Mouse (Mus musculus) liver, postnatal 0 days (tissue): ENCODE results near the gene Gpr176. TPM values are rescaled to one million over a fixed set of nuclear protein-coding genes. Genes with fewer than 3 reads are reported as not detected.

Source experiments
- ATAC-seq: fragments of 200-750 bp; cut with Nextera tagmentation; 2 replicates; pipeline ENCODE4 v1.8.0; 2017; ENCODE audit warnings: mild to moderate bottlenecking, moderate library complexity
- DNase-seq: peaks from one replicate; pipeline ENCODE4 v3.0.0-alpha.2; 2016
- H3K27ac ChIP-seq: fragments of 300-500 bp; sonication (generic); 2 replicates; pipeline ENCODE4 v1.5.1; 2014; ENCODE audit warnings: antibody characterized with exemption, moderate library complexity, mild to moderate bottlenecking, low read depth
- H3K27me3 ChIP-seq: fragments of 300-500 bp; sonication (generic); 2 replicates; pipeline ENCODE4 v1.6.1; 2014; ENCODE audit warnings: low read length, control low read depth, mixed read lengths; ENCODE audit not compliant: insufficient read depth
- H3K36me3 ChIP-seq: fragments of 300-500 bp; sonication (generic); replicated peaks from 2 replicates; pipeline ENCODE4 v1.6.1; 2014; ENCODE audit warnings: mild to moderate bottlenecking, control low read depth, low read length, moderate library complexity, mixed read lengths; ENCODE audit not compliant: insufficient read depth
- H3K4me1 ChIP-seq: fragments of 300-500 bp; sonication (generic); 2 replicates; pipeline ENCODE4 v1.6.1; 2014; ENCODE audit warnings: antibody characterized with exemption, mild to moderate bottlenecking, control low read depth; ENCODE audit not compliant: insufficient read depth
- H3K4me2 ChIP-seq: fragments of 300-500 bp; sonication (generic); 2 replicates; pipeline ENCODE4 v1.6.1; 2014; ENCODE audit warnings: low read depth, mild to moderate bottlenecking, low read length, moderate library complexity, mixed read lengths
- H3K4me3 ChIP-seq: fragments of 300-500 bp; sonication (generic); 2 replicates; pipeline ENCODE4 v1.5.1; 2014; ENCODE audit warnings: low read depth, low read length
- H3K9ac ChIP-seq: fragments of 300-500 bp; sonication (generic); replicated peaks from 2 replicates; pipeline ENCODE4 v1.6.1; 2014; ENCODE audit warnings: mild to moderate bottlenecking, moderate library complexity
- H3K9me3 ChIP-seq: fragments of 300-500 bp; sonication (generic); 2 replicates; pipeline ENCODE4 v1.6.1; 2016; ENCODE audit warnings: mild to moderate bottlenecking, control low read depth, low read length, mixed read lengths
- CTCF ChIP-seq: sonication (generic); IDR thresholded peaks from 2 replicates; pipeline ENCODE4 v1.5.1; 2016; ENCODE audit warnings: antibody characterized with exemption, low read depth
- EP300 ChIP-seq: IDR thresholded peaks from 2 replicates; pipeline ENCODE4 v1.6.1; 2016; ENCODE audit warnings: antibody characterized with exemption, low read depth, mild to moderate bottlenecking
- WGBS: fragments of 180-500 bp; shearing (Covaris S2); extraction: QIAGEN DNeasy Blood & Tissue Kit; methylation state at CpG from one replicate; pipeline ENCODE4 v1.1.7; 2014; ENCODE audit not compliant: insufficient replicate concordance; 5-methylcytosine and 5-hydroxymethylcytosine counted together
- polyA plus RNA-seq: library from polyadenylated mRNA; unstranded; fragments of >200 nt; fragmentation: Nextera tagmentation; extraction: Ambion mirVana; gene quantifications from 2 replicates; pipeline ENCODE4 v1.2.1, GENCODE M21; 2015

Gene Gpr176
- polyA plus RNA-seq, 1 experiment from 2014 or later: 0.05 TPM

DNA sequence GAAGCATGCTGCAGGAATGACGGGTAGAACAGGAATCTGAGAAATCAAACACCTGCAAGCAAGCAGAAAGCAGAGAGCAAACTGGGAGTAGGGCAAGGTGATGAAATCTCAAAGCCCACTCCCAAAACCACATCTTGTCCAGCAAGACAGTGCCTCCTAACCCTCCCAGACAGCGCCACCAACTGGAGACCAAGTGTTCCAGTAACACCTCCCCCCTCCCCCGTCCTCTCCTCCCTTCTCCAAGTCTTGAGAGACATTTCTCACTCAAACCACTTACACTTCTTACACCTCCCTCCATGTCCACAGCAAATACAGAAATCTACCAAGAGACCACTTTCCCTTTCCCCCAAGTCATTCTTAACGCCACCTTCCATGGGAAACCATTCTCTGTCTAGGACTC is 51.4 kb downstream of the Gpr176 start:
- no peak overlapping the region for H3K27ac ChIP-seq
- no peaks in the 10 kb centered on the region for H3K27me3 ChIP-seq
- WGBS: 76% methylated on average over 4 of the region's 4 CpGs
- H3K36me3 ChIP-seq: no peaks in the 10 kb centered on the region
- no peak overlapping the region for H3K4me2 ChIP-seq
- no peak for DNase-seq
- H3K4me3 ChIP-seq: no peak overlapping the region
- ATAC-seq: no peak
- no peaks in the 10 kb centered on the region for H3K9me3 ChIP-seq
- no peak for TF ChIP-seq EP300
- peak; percentile 17; the same call in 1 of the 2 replicates for TF ChIP-seq CTCF
- no peak overlapping the region for H3K9ac ChIP-seq
- peaks cover 4% of the 10 kb centered on the region; the same call in 1 of the 2 replicates for H3K4me1 ChIP-seq

- Histone ChIP-seq H3K36me3 (no peaks in the 10 kb centered on the region), H3K4me2 (no peak overlapping the region), H3K4me3 (no peak overlapping the region), H3K27me3 (no peaks in the 10 kb centered on the region), H3K4me1 (peaks cover 4% of the 10 kb centered on the region; the same call in 1 of the 2 replicates), H3K9me3 (no peaks in the 10 kb centered on the region), H3K27ac (no peak overlapping the region), H3K9ac (no peak overlapping the region)
- DNase-seq (no peak), ATAC-seq (no peak)
- WGBS: 83% methylated on average over 4 of the region's 4 CpGs
- TF ChIP-seq EP300 (no peak), CTCF (no peak)
Observed at GRCm38 (mm10) chr2:118321094-118321493, 52.1 kb downstream of the Gpr176 start.

- 75% methylated on average over 4 of the region's 4 CpGs for WGBS
- H3K36me3 ChIP-seq: no peaks in the 10 kb centered on the region
- ATAC-seq (no peak), DNase-seq (no peak)
- peaks cover 4% of the 10 kb centered on the region; the same call in 1 of the 2 replicates for H3K4me1 ChIP-seq
- no peak overlapping the region for H3K27ac ChIP-seq
- TF ChIP-seq CTCF (no peak), EP300 (no peak)
- H3K4me2 ChIP-seq: no peak overlapping the region
- H3K4me3 ChIP-seq: no peak overlapping the region
- H3K9ac ChIP-seq: no peak overlapping the region
- H3K9me3 ChIP-seq: no peaks in the 10 kb centered on the region
- no peaks in the 10 kb centered on the region for H3K27me3 ChIP-seq
Observed at GRCm38 (mm10) chr2:118320519-118320918, 52.7 kb downstream of the Gpr176 start.

DNA sequence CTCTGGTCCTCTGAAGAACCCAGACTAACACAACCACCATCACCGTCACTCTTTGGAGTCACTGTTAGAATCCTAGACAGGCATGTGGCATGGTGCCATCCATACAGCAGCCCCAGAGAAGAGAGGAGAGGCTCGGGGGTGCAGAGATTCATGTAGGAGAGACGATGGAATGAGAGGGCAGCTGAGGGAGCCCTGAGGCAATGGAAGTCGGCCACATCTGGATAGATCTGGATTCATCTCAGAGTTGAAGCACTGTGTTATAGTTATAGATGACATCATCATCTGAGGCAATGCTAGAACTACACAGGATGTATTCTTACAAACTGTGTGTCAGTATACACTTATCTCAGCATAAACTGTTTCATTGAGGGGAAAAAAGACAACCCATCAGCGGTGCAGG is 54.0 kb downstream of the Gpr176 start:
- TF ChIP-seq CTCF (no peak), EP300 (no peak)
- DNase-seq: no peak
- Histone ChIP-seq H3K4me3 (no peak overlapping the region), H3K9ac (no peak overlapping the region), H3K4me1 (peaks cover 4% of the 10 kb centered on the region; the same call in 1 of the 2 replicates), H3K4me2 (no peak overlapping the region), H3K9me3 (no peaks in the 10 kb centered on the region), H3K36me3 (no peaks in the 10 kb centered on the region), H3K27me3 (no peaks in the 10 kb centered on the region), H3K27ac (no peak overlapping the region)
- no peak for ATAC-seq
- WGBS: 76% methylated on average over 5 of the region's 5 CpGs

- Histone ChIP-seq H3K4me2 (no peak overlapping the region), H3K4me3 (no peak overlapping the region), H3K27me3 (no peaks in the 10 kb centered on the region), H3K4me1 (peaks cover 4% of the 10 kb centered on the region; the same call in 1 of the 2 replicates), H3K36me3 (no peaks in the 10 kb centered on the region), H3K27ac (no peak overlapping the region), H3K9me3 (no peaks in the 10 kb centered on the region), H3K9ac (no peak overlapping the region)
- DNase-seq (no peak), ATAC-seq (no peak)
- WGBS: 72% methylated on average over 2 of the region's 2 CpGs
- TF ChIP-seq CTCF (no peak), EP300 (no peak)
Observed at GRCm38 (mm10) chr2:118316939-118317338, 56.3 kb downstream of the Gpr176 start.

- Histone ChIP-seq H3K36me3 (no peaks in the 10 kb centered on the region), H3K9ac (no peak overlapping the region), H3K4me1 (peaks cover 4% of the 10 kb centered on the region; the same call in 1 of the 2 replicates), H3K4me2 (no peak overlapping the region), H3K9me3 (no peaks in the 10 kb centered on the region), H3K4me3 (no peak overlapping the region), H3K27me3 (no peaks in the 10 kb centered on the region), H3K27ac (no peak overlapping the region)
- 80% methylated on average over 12 of the region's 12 CpGs for WGBS
- TF ChIP-seq CTCF (no peak), EP300 (no peak)
- ATAC-seq (no peak), DNase-seq (no peak)
Observed at GRCm38 (mm10) chr2:118315656-118316402, 57.4 kb downstream of the Gpr176 start.
